Mouse (Mus musculus) C2C12 (cell line): ENCODE data around the gene Rnf5. TPM values are rescaled to one million over a fixed set of nuclear protein-coding genes. Genes with fewer than 3 reads are reported as not detected.

Experiments
- H3K27me3 ChIP-seq: one replicate; pipeline ENCODE4 v1.6.1; 2011; ENCODE audit not compliant: control insufficient read depth, insufficient read depth, insufficient read length
- H3K36me3 ChIP-seq: one replicate; pipeline ENCODE4 v1.6.1; 2011; ENCODE audit not compliant: control insufficient read depth, insufficient read depth
- H3K4me3 ChIP-seq: one replicate; pipeline ENCODE4 v1.5.1; 2011; ENCODE audit warnings: mild to moderate bottlenecking, control low read depth; ENCODE audit not compliant: poor library complexity, insufficient read depth, severe bottlenecking
- H3K79me2 ChIP-seq: one replicate; pipeline ENCODE4 v1.6.1; 2011; ENCODE audit not compliant: control insufficient read depth, insufficient read depth
- H3K79me3 ChIP-seq: one replicate; pipeline ENCODE4 v1.6.1; 2011; ENCODE audit warnings: low read depth, control low read depth
- H3ac ChIP-seq: one replicate; pipeline ENCODE3; 2011; ENCODE audit warnings: low read depth; ENCODE audit not compliant: control insufficient read depth, insufficient read length
- CEBPB ChIP-seq: IDR thresholded peaks from one replicate; pipeline ENCODE4 v1.6.1; 2011; ENCODE audit warnings: low read depth, mild to moderate bottlenecking, control low read depth, moderate library complexity
- CTCF ChIP-seq: IDR thresholded peaks from one replicate; pipeline ENCODE4 v1.5.1; 2011; ENCODE audit not compliant: control insufficient read depth, insufficient read depth, insufficient read length
- FOSL1 ChIP-seq: IDR thresholded peaks from one replicate; pipeline ENCODE4 v1.8.0; 2011; ENCODE audit warnings: mild to moderate bottlenecking, low read length; ENCODE audit not compliant: poor library complexity, insufficient read depth, severe bottlenecking
- MAX ChIP-seq: IDR thresholded peaks from one replicate; pipeline ENCODE4 v1.6.1; 2011; ENCODE audit warnings: mild to moderate bottlenecking, control low read depth
- MYOD1 ChIP-seq: IDR thresholded peaks from one replicate; pipeline ENCODE4 v1.6.1; 2011; ENCODE audit warnings: low read depth; ENCODE audit not compliant: control insufficient read depth, insufficient read length
- MYOG ChIP-seq: IDR thresholded peaks from one replicate; pipeline ENCODE4 v1.6.1; 2011; ENCODE audit not compliant: control insufficient read depth, insufficient read length; ENCODE audit errors: extremely low read depth
- USF1 ChIP-seq: IDR thresholded peaks from one replicate; pipeline ENCODE4 v1.6.1; 2011; ENCODE audit warnings: low read depth, mild to moderate bottlenecking, control low read depth, moderate library complexity
- polyA plus RNA-seq: library from polyadenylated mRNA; unstranded; fragments of >200 nt; fragmentation: generic; extraction: Trizol; gene quantifications from one replicate; pipeline ENCODE4 v1.2.1, GENCODE M21; 2012; ENCODE audit warnings: missing spikeins

Rnf5 gene
- polyA plus RNA-seq, 1 experiment: 37.1 TPM

- TF ChIP-seq MYOD1 (no peak), CTCF (no peak), FOSL1 (no peak), CEBPB (no peak), MYOG (no peak)
- H3K27me3 ChIP-seq: no peaks in the 10 kb centered on the region
- H3K4me3 ChIP-seq: peak overlapping the region; percentile 84
- peak overlapping the region; percentile 87 for H3ac ChIP-seq
- peaks cover 54% of the 10 kb centered on the region for H3K79me2 ChIP-seq
- H3K79me3 ChIP-seq: peaks cover 24% of the 10 kb centered on the region
- H3K36me3 ChIP-seq: peaks cover 4% of the 10 kb centered on the region
Measured at GRCm38 (mm10) chr17:34605609-34606008, 2.1 kb upstream of the Rnf5 start.

- H3ac ChIP-seq: peak overlapping the region; percentile 85
- no peaks in the 10 kb centered on the region for H3K27me3 ChIP-seq
- H3K79me2 ChIP-seq: peaks cover 51% of the 10 kb centered on the region
- H3K4me3 ChIP-seq: peak overlapping the region; percentile 25
- H3K36me3 ChIP-seq: peaks cover 4% of the 10 kb centered on the region
- TF ChIP-seq MYOG (no peak), MAX (no peak), CTCF (no peak), CEBPB (no peak), FOSL1 (no peak), USF1 (no peak)
- peaks cover 24% of the 10 kb centered on the region for H3K79me3 ChIP-seq
Measured at GRCm38 (mm10) chr17:34604511-34605237, 1.2 kb upstream of the Rnf5 start.

GRCm38 (mm10) chr17:34604061-34604508 lies 595 bp upstream of the Rnf5 start, which contains the start of gene Agpat1:
Gene Agpat1 (plus strand): TSS chr17:34604262.
- H3K27me3 ChIP-seq: no peaks in the 10 kb centered on the region
- peaks cover 24% of the 10 kb centered on the region for H3K79me3 ChIP-seq
- TF ChIP-seq CEBPB (no peak), FOSL1 (no peak), USF1 (no peak), MAX (peak; percentile 11), MYOG (no peak), MYOD1 (no peak), CTCF (no peak)
- peak within 1 kb of the TSS; percentile 84 for H3K4me3 ChIP-seq
- H3K79me2 ChIP-seq: peaks cover 45% of the 10 kb centered on the region
- H3K36me3 ChIP-seq: peaks cover 4% of the 10 kb centered on the region
- H3ac ChIP-seq: peak within 1 kb of the TSS; percentile 85

GRCm38 (mm10) chr17:34601796-34602195 lies 1.7 kb downstream of the Rnf5 start:
- H3K27me3 ChIP-seq: no peaks in the 10 kb centered on the region
- peaks cover 22% of the 10 kb centered on the region for H3K79me2 ChIP-seq
- peaks cover 4% of the 10 kb centered on the region for H3K36me3 ChIP-seq
- no peak overlapping the region for H3K4me3 ChIP-seq
- no peak overlapping the region for H3ac ChIP-seq
- H3K79me3 ChIP-seq: peaks cover 9% of the 10 kb centered on the region
- TF ChIP-seq MYOG (no peak), CEBPB (no peak), MYOD1 (no peak), CTCF (no peak), MAX (no peak), USF1 (no peak), FOSL1 (no peak)

- Histone ChIP-seq H3K79me2 (peaks cover 14% of the 10 kb centered on the region), H3K36me3 (peaks cover 13% of the 10 kb centered on the region), H3K79me3 (peaks cover 1% of the 10 kb centered on the region), H3ac (no peak overlapping the region), H3K4me3 (no peak overlapping the region), H3K27me3 (no peaks in the 10 kb centered on the region)
- TF ChIP-seq MAX: no peak
- no peak for TF ChIP-seq MYOD1
- no peak for TF ChIP-seq CEBPB
- TF ChIP-seq FOSL1: no peak
- no peak for TF ChIP-seq MYOG
- TF ChIP-seq USF1: no peak
- no peak for TF ChIP-seq CTCF
Measured at GRCm38 (mm10) chr17:34599891-34600290, 3.6 kb downstream of the Rnf5 start.

GRCm38 (mm10) chr17:34597566-34598095 lies 5.9 kb downstream of the Rnf5 start, which contains the start of gene Ager:
Gene Ager (plus strand): TSS chr17:34597862.
- no peaks in the 10 kb centered on the region for H3K27me3 ChIP-seq
- H3K4me3 ChIP-seq: no peak within 1 kb of the TSS
- H3K36me3 ChIP-seq: peaks cover 18% of the 10 kb centered on the region
- H3K79me2 ChIP-seq: peaks cover 27% of the 10 kb centered on the region
- TF ChIP-seq CTCF: no peak
- no peak for TF ChIP-seq FOSL1
- no peak for TF ChIP-seq USF1
- no peak for TF ChIP-seq MAX
- TF ChIP-seq CEBPB: no peak
- no peak for TF ChIP-seq MYOG
- TF ChIP-seq MYOD1: no peak
- peaks cover 3% of the 10 kb centered on the region for H3K79me3 ChIP-seq
- no peak within 1 kb of the TSS for H3ac ChIP-seq
